Mouse (Mus musculus): ENCODE measurements around the gene Dclk1. TPM values are rescaled to one million over a fixed set of nuclear protein-coding genes. Genes with fewer than 3 reads are reported as not detected.

The Dclk1 gene
- total RNA-seq, 2 experiments from 2014 or later: 569 to 585 TPM

- peak; percentile 43 to 79 for DNase-seq (ENCODE audit: low spot score in 2 of 2)
- Histone ChIP-seq H3K4me3 (0 out of 2 replicates have a peak overlapping the region, but pooled peaks have one; percentile 9), H3K27ac (peak overlapping the region; percentile 93)
- no peak for TF ChIP-seq CTCF (conservative IDR thresholded peaks at IDR 0.05)
These were observed 109.3 kb downstream of the Dclk1 start for GRCm38 (mm10) chr3:55351281-55352052.

- TF ChIP-seq CTCF (conservative IDR thresholded peaks at IDR 0.05): no peak
- peak overlapping the region; percentile 89 for H3K27ac ChIP-seq
- no peak for DNase-seq (ENCODE audit: low spot score in 2 of 2)
- H3K4me3 ChIP-seq: no peak overlapping the region
These were observed 110.4 kb downstream of the Dclk1 start for GRCm38 (mm10) chr3:55352529-55352928.

DNA sequence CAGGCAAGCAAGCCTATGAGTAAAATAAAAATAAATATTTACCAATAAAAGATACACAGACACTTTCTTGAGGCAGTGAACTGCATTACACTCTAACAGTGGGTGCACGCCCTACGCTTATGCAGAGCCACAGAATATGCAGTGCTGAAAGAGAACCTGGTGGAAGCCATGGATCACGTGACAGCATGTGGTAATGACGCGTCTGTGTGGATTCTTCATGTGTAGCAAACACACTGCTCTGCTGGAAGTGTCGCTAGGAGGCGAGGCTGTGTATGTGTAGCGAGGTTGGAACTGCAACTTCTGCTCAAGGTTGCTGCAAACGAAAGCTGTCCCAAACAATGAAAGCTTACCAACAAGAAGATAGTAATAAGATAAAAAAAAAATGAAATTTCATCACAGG is 111.0 kb downstream of the Dclk1 start:
- TF ChIP-seq CTCF (conservative IDR thresholded peaks at IDR 0.05): peak; percentile 40
- DNase-seq (ENCODE audit: low spot score in 2 of 2): no peak
- no peak overlapping the region for H3K4me3 ChIP-seq
- peak overlapping the region; percentile 89 for H3K27ac ChIP-seq

DNA sequence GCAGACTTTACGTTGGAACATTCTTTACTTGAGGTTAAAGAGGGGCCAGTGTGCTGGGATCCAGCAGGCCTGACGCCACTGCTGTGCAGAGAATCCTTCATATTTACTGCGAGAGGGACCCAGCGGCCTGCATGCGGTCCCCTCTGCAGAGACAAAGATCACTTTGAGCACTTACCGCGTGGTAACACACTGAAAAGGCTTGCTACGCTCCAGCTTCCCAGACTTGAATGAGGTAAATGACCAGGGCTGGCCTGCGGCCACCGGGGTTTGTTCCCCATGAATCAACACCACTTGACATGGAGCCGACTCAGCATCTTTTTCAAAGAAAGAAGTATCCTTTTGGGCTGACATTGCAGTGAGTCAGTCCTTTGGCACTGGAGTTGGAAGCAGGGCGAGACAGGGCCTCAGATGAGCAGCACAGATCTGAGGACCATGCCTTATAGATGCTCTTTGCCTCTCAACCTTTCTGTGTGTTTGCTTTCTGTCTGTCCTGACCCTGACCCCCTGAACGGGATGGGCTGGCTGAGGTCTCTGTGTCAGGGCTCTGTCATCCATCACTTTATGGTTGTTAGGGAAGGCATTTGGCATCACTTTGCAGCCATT is 111.8 kb downstream of the Dclk1 start:
- H3K4me3 ChIP-seq: no peak overlapping the region
- no peak for TF ChIP-seq CTCF (conservative IDR thresholded peaks at IDR 0.05)
- H3K27ac ChIP-seq: peak overlapping the region; percentile 89
- peak; percentile 51 to 53 for DNase-seq (ENCODE audit: low spot score in 2 of 2)

- DNase-seq (ENCODE audit: low spot score in 2 of 2): peak; percentile 79
- H3K4me3 ChIP-seq: no peak overlapping the region
- TF ChIP-seq CTCF (conservative IDR thresholded peaks at IDR 0.05): peak; percentile 76
- peak overlapping the region; percentile 89 for H3K27ac ChIP-seq
These were observed 112.6 kb downstream of the Dclk1 start for GRCm38 (mm10) chr3:55354765-55355164.

DNA sequence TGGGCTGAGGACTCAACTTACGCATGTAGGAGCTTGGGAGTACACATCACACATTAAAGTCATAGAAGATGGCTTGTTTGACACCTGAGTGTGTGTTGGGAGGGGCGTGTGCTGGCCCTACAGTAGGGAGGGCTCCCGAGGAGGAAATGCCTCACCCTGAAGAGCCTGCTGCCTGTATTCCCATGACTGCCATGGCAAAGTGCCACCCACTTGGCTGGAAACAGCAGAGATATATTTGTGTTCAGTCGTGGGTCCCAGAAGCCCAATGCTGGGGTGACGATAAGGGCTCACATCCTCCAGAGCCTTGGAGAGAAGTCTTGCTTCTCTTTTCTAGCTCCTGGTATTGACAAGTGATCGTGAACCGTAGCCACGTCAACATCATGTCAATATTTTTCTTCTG is 116.3 kb downstream of the Dclk1 start:
- Histone ChIP-seq H3K27ac (no peak overlapping the region), H3K4me3 (no peak overlapping the region)
- no peak for TF ChIP-seq CTCF (conservative IDR thresholded peaks at IDR 0.05)
- DNase-seq (ENCODE audit: low spot score in 2 of 2): no peak

DNA sequence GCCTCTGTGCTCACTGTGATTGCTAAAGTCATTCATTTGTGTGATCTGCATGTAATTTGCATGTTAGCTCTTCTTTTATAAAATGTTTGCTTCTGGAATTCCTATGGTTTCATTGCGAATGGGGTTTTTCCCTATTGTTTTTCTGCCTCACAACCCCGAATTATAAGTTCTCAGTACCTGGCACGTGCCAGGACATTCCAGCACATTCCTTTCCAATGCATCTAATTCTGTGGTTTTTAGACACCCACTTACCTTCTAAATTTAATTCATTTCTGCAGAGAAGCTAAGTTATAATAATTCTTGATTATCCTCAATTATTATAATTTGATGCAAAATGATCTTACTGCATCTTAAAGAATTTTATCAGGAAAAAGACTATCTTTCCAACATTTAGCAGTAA is 118.7 kb downstream of the Dclk1 start:
- no peak for TF ChIP-seq CTCF (conservative IDR thresholded peaks at IDR 0.05)
- no peak for DNase-seq (ENCODE audit: low spot score in 2 of 2)
- Histone ChIP-seq H3K27ac (peak overlapping the region; percentile 62), H3K4me3 (no peak overlapping the region)

DNA sequence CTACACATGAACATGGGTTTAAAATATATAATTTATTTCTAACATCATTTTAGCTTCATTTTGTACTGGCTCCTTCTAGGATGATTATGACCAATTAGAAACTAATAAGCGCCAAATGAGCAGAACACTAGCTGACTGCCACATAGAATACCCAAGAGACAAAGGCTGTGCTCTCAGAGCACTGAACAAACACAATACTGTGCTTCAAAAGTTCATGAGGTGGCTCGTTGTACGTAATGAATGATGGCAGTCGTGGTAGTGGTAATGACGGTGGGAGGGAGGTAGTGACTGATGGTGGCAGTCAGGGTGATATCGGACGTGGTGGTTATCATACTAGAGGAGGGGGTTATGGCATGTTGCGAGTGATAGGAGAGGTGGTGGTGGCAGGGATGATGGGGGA is 125.0 kb downstream of the Dclk1 start:
- DNase-seq (ENCODE audit: low spot score in 2 of 2): no peak
- no peak for TF ChIP-seq CTCF (conservative IDR thresholded peaks at IDR 0.05)
- Histone ChIP-seq H3K27ac (no peak overlapping the region), H3K4me3 (no peak overlapping the region)

- H3K4me3 ChIP-seq: no peak overlapping the region
- no peak for DNase-seq (ENCODE audit: low spot score in 2 of 2)
- H3K27ac ChIP-seq: no peak overlapping the region
- no peak for TF ChIP-seq CTCF (conservative IDR thresholded peaks at IDR 0.05)
These were observed 127.0 kb downstream of the Dclk1 start for GRCm38 (mm10) chr3:55369156-55369555.

GRCm38 (mm10) chr3:55373689-55374088 is 131.5 kb downstream of the Dclk1 start:
- H3K27ac ChIP-seq: peak overlapping the region; percentile 95
- H3K4me3 ChIP-seq: peak overlapping the region; percentile 47
- peak; percentile 86 for TF ChIP-seq CTCF (conservative IDR thresholded peaks at IDR 0.05)
- peak; percentile 72 to 88 for DNase-seq (ENCODE audit: low spot score in 2 of 2)

DNA sequence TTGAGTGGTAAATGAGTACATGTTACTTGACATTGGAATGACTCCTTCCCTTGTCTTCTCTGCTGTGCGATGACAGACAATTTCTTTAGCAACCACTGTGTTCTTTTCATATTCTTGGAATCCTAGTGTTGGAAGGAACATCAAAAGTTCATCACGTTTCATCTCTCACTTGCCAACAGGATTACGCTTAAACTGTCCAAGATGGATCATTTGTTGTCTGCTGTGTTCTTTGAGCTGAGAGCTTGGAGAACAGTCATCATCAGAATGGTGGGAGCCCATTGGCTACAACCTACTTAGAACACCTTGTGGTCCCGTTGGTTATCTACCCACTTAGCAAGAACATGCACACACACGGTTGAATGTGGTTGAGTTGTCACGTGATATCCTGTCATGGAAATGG is 136.4 kb downstream of the Dclk1 start:
- Histone ChIP-seq H3K4me3 (no peak overlapping the region), H3K27ac (no peak overlapping the region)
- TF ChIP-seq CTCF (conservative IDR thresholded peaks at IDR 0.05): no peak
- DNase-seq (ENCODE audit: low spot score in 2 of 2): no peak

DNA sequence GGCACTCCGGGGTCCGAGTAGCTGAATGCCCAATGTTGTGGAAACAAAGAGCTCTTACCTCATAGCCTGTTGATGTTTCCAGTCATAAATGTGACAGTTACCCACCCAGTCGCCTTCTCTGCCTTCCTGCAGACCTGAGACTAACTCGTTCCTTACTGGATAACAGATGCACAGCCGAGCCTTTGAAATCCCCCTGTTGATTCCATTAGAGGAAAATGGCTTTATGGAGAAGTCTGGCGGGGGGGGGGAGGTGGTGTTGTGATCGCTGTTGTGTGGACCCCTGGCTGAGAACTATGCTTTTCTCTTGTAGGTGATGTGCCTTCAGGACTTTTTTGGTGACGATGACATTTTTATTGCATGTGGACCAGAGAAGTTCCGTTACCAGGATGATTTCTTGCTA is 138.3 kb downstream of the Dclk1 start:
- Histone ChIP-seq H3K4me3 (no peak overlapping the region), H3K27ac (no peak overlapping the region)
- no peak for DNase-seq (ENCODE audit: low spot score in 2 of 2)
- TF ChIP-seq CTCF (conservative IDR thresholded peaks at IDR 0.05): no peak

GRCm38 (mm10) chr3:55392605-55393004 is 150.4 kb downstream of the Dclk1 start:
- Histone ChIP-seq H3K4me3 (no peak overlapping the region), H3K27ac (no peak overlapping the region)
- no peak for DNase-seq (ENCODE audit: low spot score in 2 of 2)
- TF ChIP-seq CTCF (conservative IDR thresholded peaks at IDR 0.05): no peak

DNA sequence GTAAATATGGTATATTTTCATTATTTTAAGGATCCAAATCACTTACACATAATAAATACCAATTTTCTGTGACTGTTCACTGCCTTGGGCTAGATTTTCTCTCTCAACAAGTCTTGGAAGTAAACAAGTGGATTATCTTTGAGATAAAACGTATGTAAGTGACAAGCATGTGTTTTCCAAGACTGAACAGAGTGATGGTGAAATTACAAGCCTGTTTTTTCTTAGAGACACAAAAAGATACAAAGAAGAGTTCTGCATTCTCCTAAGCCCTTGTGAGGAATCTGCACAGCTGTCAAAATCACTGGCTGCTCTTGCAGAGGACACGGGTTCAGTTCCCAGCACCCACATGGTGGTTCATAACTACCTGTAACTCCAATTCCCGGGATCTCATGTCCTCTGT is 151.4 kb downstream of the Dclk1 start:
- H3K4me3 ChIP-seq: no peak overlapping the region
- no peak for DNase-seq (ENCODE audit: low spot score in 2 of 2)
- TF ChIP-seq CTCF (conservative IDR thresholded peaks at IDR 0.05): no peak
- H3K27ac ChIP-seq: no peak overlapping the region
